Mouse (Mus musculus) spleen, adult 2 months (tissue): ENCODE data around the gene Gm5431.
"Not testable (repeated sequence)": the region's sequence is repeated elsewhere in the genome, so short reads cannot be mapped to it uniquely, and the experiment has no call there.

Source experiments
- CTCF ChIP-seq: fragments of 200-500 bp; IDR thresholded peaks from 2 replicates; pipeline ENCODE4 v1.5.1; 2011; ENCODE audit warnings: mild to moderate bottlenecking, inconsistent platforms; ENCODE audit not compliant: insufficient read depth, insufficient read length, insufficient replicate concordance; ENCODE audit errors: extremely low read depth
- POLR2A ChIP-seq: fragments of 200-500 bp; IDR thresholded peaks from 2 replicates; pipeline ENCODE4 v1.6.1; 2011; ENCODE audit warnings: low read depth, low read length, inconsistent platforms

DNA sequence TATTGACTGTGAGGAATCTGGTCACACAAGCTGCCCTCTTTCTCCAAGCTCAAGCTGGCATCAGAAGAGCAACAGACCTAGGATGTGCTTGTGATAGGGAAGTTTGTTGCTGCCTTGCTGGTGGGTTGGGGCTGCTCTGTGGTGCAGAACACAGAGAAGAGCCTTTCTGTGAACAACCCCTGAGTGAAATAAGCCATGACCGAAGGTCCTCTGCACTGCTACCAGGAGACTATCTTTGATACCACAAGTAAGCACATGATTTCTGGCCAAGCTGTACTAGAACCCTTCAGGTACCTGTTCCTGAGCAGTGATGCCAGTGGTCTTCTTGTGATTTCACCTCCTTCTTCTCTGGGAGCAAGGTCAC lies 465 bp downstream of the Gm5431 start:
- not testable (repeated sequence) for TF ChIP-seq POLR2A, CTCF
